Comparison of ENCODE assay signal across 10 mouse cellular contexts in the genomic region with DNA sequence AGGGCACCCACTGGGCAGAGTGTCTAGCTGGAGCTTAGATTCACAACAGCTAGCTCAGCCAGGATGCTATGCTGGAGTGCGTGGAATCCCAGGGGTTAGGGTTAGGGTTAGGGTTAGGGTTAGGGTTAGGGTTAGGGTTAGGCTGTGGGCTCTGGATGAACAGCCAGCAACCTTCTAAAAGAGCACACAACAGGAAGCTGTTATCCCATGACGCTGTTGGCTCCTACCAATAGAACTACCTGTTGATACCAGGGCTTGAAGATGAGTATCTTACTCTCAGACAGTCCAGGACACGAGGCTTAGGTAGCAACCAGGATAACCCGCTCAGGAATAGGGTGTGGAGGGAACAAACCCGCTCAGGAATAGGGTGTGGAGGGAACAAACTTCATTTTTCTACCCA. TPM values are rescaled to one million over a fixed set of nuclear protein-coding genes. Genes with fewer than 3 reads are reported as not detected.
DNase-seq lines count a peak whose midpoint lies in the region; ATAC-seq and TF ChIP-seq lines count a peak whose summit lies in the region.
"Had no signal": no experiment of that assay in that cellular context is flagged by ENCODE, and none has a peak within 500 bp of the region (broad histone marks: within the 10 kb centered on the region; RNA-seq: fewer than 3 reads in every experiment).

No protein-coding gene starts in this region.

- no peak overlapping the region for H3K27ac ChIP-seq in heart, embryonic 12.5 days (ENCODE audit: poor library complexity, severe bottlenecking)
- H3K27ac ChIP-seq in lung, embryonic 14.5 days (ENCODE audit: low read depth), result no peak overlapping the region
- no peak overlapping the region for H3K27ac ChIP-seq in forebrain, embryonic 14.5 days (ENCODE audit: low read depth, low read length)
- H3K27ac ChIP-seq in neural tube, embryonic 13.5 days (replicated peaks), result no peak overlapping the region

- TF ChIP-seq POLR2A in lung, adult 2 months (IDR thresholded peaks at IDR 0.05; ENCODE audit: borderline replicate concordance, extremely low read depth, low read depth, low read length), result no peak

- DNase-seq in heart, adult 18-20 months, result no peak
- DNase-seq in lung, embryonic 14.5 days, result no peak
- no peak for DNase-seq in lung, adult 2 months
- DNase-seq in forebrain, embryonic 14.5 days (ENCODE audit: low spot score), result no peak
- DNase-seq in urinary bladder, adult 2 months (ENCODE audit: low spot score), result no peak
- DNase-seq in left cerebral cortex, adult 18-20 months (ENCODE audit: low spot score in 2 of 2), result no peak

- H3K4me2 ChIP-seq in heart, embryonic 12.5 days, result peak overlapping the region; percentile 53
- peak overlapping the region; percentile 54 for H3K4me2 ChIP-seq in lung, embryonic 14.5 days
- peak overlapping the region; percentile 40; the same call in 1 of the 2 replicates for H3K4me2 ChIP-seq in forebrain, embryonic 14.5 days (ENCODE audit: low read length)
- no peak overlapping the region for H3K4me2 ChIP-seq in neural tube, embryonic 13.5 days

- H3K36me3 ChIP-seq in heart, embryonic 12.5 days, result no peaks in the 10 kb centered on the region
- H3K36me3 ChIP-seq in lung, embryonic 14.5 days (ENCODE audit: insufficient read depth), result no peaks in the 10 kb centered on the region
- H3K36me3 ChIP-seq in forebrain, embryonic 14.5 days (ENCODE audit: control insufficient read depth, insufficient read depth, low read length), result no peaks in the 10 kb centered on the region
- no peaks in the 10 kb centered on the region for H3K36me3 ChIP-seq in neural tube, embryonic 13.5 days

- no peaks in the 10 kb centered on the region for H3K27me3 ChIP-seq in heart, embryonic 12.5 days (replicated peaks)
- H3K27me3 ChIP-seq in lung, embryonic 14.5 days (ENCODE audit: insufficient read depth, low read length), result no peaks in the 10 kb centered on the region
- H3K27me3 ChIP-seq in forebrain, embryonic 14.5 days (replicated peaks; ENCODE audit: control insufficient read depth, insufficient read depth, low read length), result no peaks in the 10 kb centered on the region
- no peaks in the 10 kb centered on the region for H3K27me3 ChIP-seq in neural tube, embryonic 13.5 days

- ATAC-seq in heart, embryonic 12.5 days (ENCODE audit: insufficient number of reproducible peaks, low FRiP score), result no peak
- ATAC-seq in lung, embryonic 14.5 days (ENCODE audit: insufficient read depth), result peak; percentile 10; the same call in 1 of the 2 replicates
- peak; percentile 23; the same call in 1 of the 2 replicates for ATAC-seq in forebrain, embryonic 14.5 days
- ATAC-seq in neural tube, embryonic 13.5 days (ENCODE audit: low read depth), result peak; percentile 45; the same call in 1 of the 2 replicates

- WGBS in heart, embryonic 12.5 days, result 33% methylated on average over 5 of the region's 5 CpGs
- 43% methylated on average over 5 of the region's 5 CpGs for WGBS in lung, embryonic 14.5 days
- 37% methylated on average over 5 of the region's 5 CpGs for WGBS in lung, adult 2 months
- WGBS in forebrain, embryonic 14.5 days, result 40% methylated on average over 5 of the region's 5 CpGs
- WGBS in neural tube, embryonic 13.5 days, result 42% methylated on average over 5 of the region's 5 CpGs

- H3K4me1 ChIP-seq in heart, embryonic 12.5 days (replicated peaks), result peaks cover 22% of the 10 kb centered on the region
- peaks cover 15% of the 10 kb centered on the region for H3K4me1 ChIP-seq in lung, embryonic 14.5 days (ENCODE audit: insufficient read depth)
- no peaks in the 10 kb centered on the region for H3K4me1 ChIP-seq in lung, adult 2 months (ENCODE audit: control insufficient read depth, insufficient read depth, low read length)
- H3K4me1 ChIP-seq in forebrain, embryonic 14.5 days (ENCODE audit: control insufficient read depth, insufficient read depth, low read length), result peaks cover 10% of the 10 kb centered on the region; the same call in 1 of the 2 replicates
- H3K4me1 ChIP-seq in neural tube, embryonic 13.5 days (replicated peaks), result peaks cover 17% of the 10 kb centered on the region

- TF ChIP-seq CTCF in lung, embryonic 14.5 days (IDR thresholded peaks at IDR 0.05; ENCODE audit: low read depth), result no peak
- no peak for TF ChIP-seq CTCF in lung, adult 2 months (IDR thresholded peaks at IDR 0.05; ENCODE audit: insufficient read depth, low read length)

- H3K9me3 ChIP-seq in heart, embryonic 12.5 days (replicated peaks), result no peaks in the 10 kb centered on the region
- no peaks in the 10 kb centered on the region for H3K9me3 ChIP-seq in lung, embryonic 14.5 days (ENCODE audit: low read depth, low read length)
- no peaks in the 10 kb centered on the region for H3K9me3 ChIP-seq in forebrain, embryonic 14.5 days (replicated peaks; ENCODE audit: control insufficient read depth, low read length)
- no peaks in the 10 kb centered on the region for H3K9me3 ChIP-seq in neural tube, embryonic 13.5 days

- 0 out of 2 replicates have a peak overlapping the region, but pooled peaks have one; percentile 11 for H3K9ac ChIP-seq in heart, embryonic 12.5 days
- no peak overlapping the region for H3K9ac ChIP-seq in lung, embryonic 14.5 days
- no peak overlapping the region for H3K9ac ChIP-seq in forebrain, embryonic 14.5 days (ENCODE audit: low read length)
- H3K9ac ChIP-seq in neural tube, embryonic 13.5 days, result no peak overlapping the region

- no peak overlapping the region for H3K4me3 ChIP-seq in heart, embryonic 12.5 days
- H3K4me3 ChIP-seq in lung, embryonic 14.5 days (ENCODE audit: low read depth, low read length), result no peak overlapping the region
- H3K4me3 ChIP-seq in lung, adult 2 months (replicated peaks; ENCODE audit: extremely low read depth, low read depth, low read length), result no peak overlapping the region
- no peak overlapping the region for H3K4me3 ChIP-seq in forebrain, embryonic 14.5 days (ENCODE audit: low read depth, low read length)
- H3K4me3 ChIP-seq in neural tube, embryonic 13.5 days, result no peak overlapping the region

RNA-seq across cellular contexts. Expression of gene Cryaa, which starts 15.3 kb away (rescaled TPM):
- polyA plus RNA-seq in heart, embryonic 12.5 days (2016; fragmentation: Nextera tagmentation; extraction: Ambion mirVana), result 0.44 TPM in 1 of 2 replicates, not detected in the other
- total RNA-seq in heart, adult 18-20 months (2021), result not detected
- polyA plus RNA-seq in lung, embryonic 14.5 days (2014; fragmentation: Nextera tagmentation; extraction: Ambion mirVana), result not detected in 2 replicates
- polyA plus RNA-seq in lung, adult 2 months (2012; rRNA removed), result 2.5 and 2.9 TPM in 2 replicates
- polyA plus RNA-seq in forebrain, embryonic 14.5 days (2014; fragmentation: Nextera tagmentation; extraction: Ambion mirVana), result 0.14 TPM in 1 of 2 replicates, not detected in the other
- not detected in 2 replicates for polyA plus RNA-seq in neural tube, embryonic 13.5 days (2015; fragmentation: Nextera tagmentation; extraction: Ambion mirVana)
- polyA plus RNA-seq in urinary bladder, adult 2 months (2012; rRNA removed), result not detected in 2 replicates
- under 1 TPM in 1 of 2 experiments, not detected in 1; 0.30 TPM for total RNA-seq in left cerebral cortex, adult 18-20 months (2021)
- total RNA-seq: common myeloid progenitor, adult 5-6 weeks; left cerebral cortex, postnatal 36 days had no signal

RNA-seq across cellular contexts. Expression of gene U2af1, which starts 34.2 kb away (rescaled TPM):
- polyA plus RNA-seq in heart, embryonic 12.5 days (2016; fragmentation: Nextera tagmentation; extraction: Ambion mirVana), result 229 and 244 TPM in 2 replicates
- 10 to 100 TPM; 68.6 to 77.1 TPM for total RNA-seq in heart, adult 18-20 months (2021)
- polyA plus RNA-seq in lung, embryonic 14.5 days (2014; fragmentation: Nextera tagmentation; extraction: Ambion mirVana), result 174 and 202 TPM in 2 replicates
- polyA plus RNA-seq in lung, adult 2 months (2012; rRNA removed), result 35.1 and 49.0 TPM in 2 replicates
- 165 and 172 TPM in 2 replicates for polyA plus RNA-seq in forebrain, embryonic 14.5 days (2014; fragmentation: Nextera tagmentation; extraction: Ambion mirVana)
- 239 and 248 TPM in 2 replicates for polyA plus RNA-seq in neural tube, embryonic 13.5 days (2015; fragmentation: Nextera tagmentation; extraction: Ambion mirVana)
- 141 and 160 TPM in 2 replicates for polyA plus RNA-seq in urinary bladder, adult 2 months (2012; rRNA removed)
- 100 to 1,000 TPM; 118 to 119 TPM for total RNA-seq in left cerebral cortex, adult 18-20 months (2021)

RNA-seq across cellular contexts. Expression of gene Cbs, which starts 55.9 kb away (rescaled TPM):
- 0.48 and 0.70 TPM in 2 replicates for polyA plus RNA-seq in heart, embryonic 12.5 days (2016; fragmentation: Nextera tagmentation; extraction: Ambion mirVana)
- total RNA-seq in heart, adult 18-20 months (2021), result 1 to 10 TPM; 3.4 to 4.9 TPM
- polyA plus RNA-seq in lung, embryonic 14.5 days (2014; fragmentation: Nextera tagmentation; extraction: Ambion mirVana), result 2.5 and 2.7 TPM in 2 replicates
- 5.5 and 6.3 TPM in 2 replicates for polyA plus RNA-seq in lung, adult 2 months (2012; rRNA removed)
- 5.6 and 6.1 TPM in 2 replicates for polyA plus RNA-seq in forebrain, embryonic 14.5 days (2014; fragmentation: Nextera tagmentation; extraction: Ambion mirVana)
- 6.9 and 8.3 TPM in 2 replicates for polyA plus RNA-seq in neural tube, embryonic 13.5 days (2015; fragmentation: Nextera tagmentation; extraction: Ambion mirVana)
- 0.88 and 1.4 TPM in 2 replicates for polyA plus RNA-seq in urinary bladder, adult 2 months (2012; rRNA removed)
- 10 to 100 TPM; 36.4 to 37.2 TPM for total RNA-seq in left cerebral cortex, adult 18-20 months (2021)
